9 mouse cellular contexts compared by ENCODE assay signal in the genomic region with DNA sequence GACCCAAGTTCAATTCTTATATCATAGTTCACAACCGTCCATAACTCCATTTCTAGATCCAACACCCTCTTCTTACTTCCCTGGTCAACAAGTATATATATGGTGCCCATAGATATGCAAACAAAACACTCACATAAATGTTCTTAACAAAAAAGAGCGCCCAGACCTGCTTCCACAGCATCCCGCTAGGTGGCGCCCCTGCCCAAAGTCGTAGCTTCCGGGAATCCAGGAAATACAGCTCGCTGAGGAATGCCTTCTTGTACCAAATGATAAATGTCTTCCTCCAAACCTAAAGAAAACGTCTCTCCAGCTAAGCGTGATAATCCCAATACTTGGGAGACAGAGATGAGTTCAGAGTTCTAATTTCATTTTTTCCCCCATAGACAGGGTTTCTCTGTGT. TPM values are rescaled to one million over a fixed set of nuclear protein-coding genes. Genes with fewer than 3 reads are reported as not detected.
DNase-seq lines count a peak whose midpoint lies in the region; ATAC-seq and TF ChIP-seq lines count a peak whose summit lies in the region.
"Had no signal": no experiment of that assay in that cellular context is flagged by ENCODE, and none has a peak within 500 bp of the region (broad histone marks: within the 10 kb centered on the region; RNA-seq: fewer than 3 reads in every experiment).

No protein-coding gene starts in this region.

- TF ChIP-seq CTCF in G1E (IDR thresholded peaks at IDR 0.05; ENCODE audit: low read depth, low read length) = peak; percentile 66

- H3K4me2 ChIP-seq in forebrain, embryonic 15.5 days (replicated peaks) = peak overlapping the region; percentile 29

- H3K4me1 ChIP-seq in G1E (ENCODE audit: insufficient read depth, low read depth, low read length) = peaks cover 33% of the 10 kb centered on the region
- H3K4me1 ChIP-seq in forebrain, embryonic 15.5 days = peaks cover 13% of the 10 kb centered on the region

- no peak overlapping the region; the same call in 1 of the 2 replicates for H3K4me3 ChIP-seq in G1E (ENCODE audit: low read depth, low read length)
- no peak overlapping the region for H3K4me3 ChIP-seq in forebrain, embryonic 15.5 days

- 1% methylated on average over 9 of the region's 9 CpGs for WGBS in forebrain, embryonic 15.5 days

- 0 out of 2 replicates have a peak overlapping the region, but pooled peaks have one; percentile 51 for H3K27ac ChIP-seq in forebrain, embryonic 15.5 days (replicated peaks)
- H3K27ac ChIP-seq: macrophage had no signal

- intact Hi-C loops in heart, postnatal 36 days (cut with DNase I) = loop anchor here (1.0 to 5.0 kb wide), 3 partner anchors 31 to 297 kb away; partner anchors contain the start of gene Mat2a

- H3K36me3 ChIP-seq in G1E (replicated peaks) = no peaks in the 10 kb centered on the region
- no peaks in the 10 kb centered on the region for H3K36me3 ChIP-seq in forebrain, embryonic 15.5 days

- ATAC-seq in G1E (ENCODE audit: extremely low read depth, insufficient number of reproducible peaks, low FRiP score, poor library complexity, severe bottlenecking) = no peak
- ATAC-seq in forebrain, embryonic 15.5 days (replicated peaks) = no peak

- H3K9ac ChIP-seq in forebrain, embryonic 15.5 days (replicated peaks) = no peak overlapping the region

- H3K9me3 ChIP-seq in G1E (replicated peaks) = no peaks in the 10 kb centered on the region
- H3K9me3 ChIP-seq in forebrain, embryonic 15.5 days = no peaks in the 10 kb centered on the region

- peak; percentile 63 for DNase-seq in G1E (ENCODE audit: low spot score)
- peak; percentile 82 for DNase-seq in c-Kit-positive CD71-positive TER-119-positive erythroid progenitor cells, embryonic 14.5 days (ENCODE audit: low spot score)
- DNase-seq in heart, postnatal 36 days = peak; percentile 83 to 88
- peak; percentile 69 for DNase-seq in layer of hippocampus, adult 9-11 months
- peak; percentile 89 for DNase-seq in lung, postnatal 14 days
- peak; percentile 71 for DNase-seq in right cerebral cortex, adult 18-20 months
- peak; percentile 67 for DNase-seq in urinary bladder, adult 2 months (ENCODE audit: low spot score)

- no peaks in the 10 kb centered on the region for H3K27me3 ChIP-seq in G1E (ENCODE audit: insufficient read depth, low read length)
- H3K27me3 ChIP-seq in forebrain, embryonic 15.5 days = no peaks in the 10 kb centered on the region

RNA-seq across cellular contexts. Expression of gene Capg, which starts 9.0 kb away (rescaled TPM):
- total RNA-seq in G1E (2014; fragmentation: Nextera tagmentation) = 37.8 and 38.0 TPM in 2 replicates
- 113 and 150 TPM in 2 replicates for total RNA-seq in G1E (2017)
- 88.6 and 102 TPM in 2 replicates for polyA plus RNA-seq in G1E (2012)
- 3.5 and 4.8 TPM in 2 replicates for polyA plus RNA-seq in forebrain, embryonic 15.5 days (2015; fragmentation: Nextera tagmentation; extraction: Ambion mirVana)
- total RNA-seq in heart, postnatal 36 days (2021) = 10 to 100 TPM in 1 of 2 experiments, 1 to 10 TPM in 1; 9.0 to 10.3 TPM
- 115 and 129 TPM in 2 replicates for polyA plus RNA-seq in urinary bladder, adult 2 months (2012; rRNA removed)

RNA-seq across cellular contexts. Expression of gene Sh2d6, which starts 13.7 kb away (rescaled TPM):
- not detected in 2 replicates for total RNA-seq in G1E (2014; fragmentation: Nextera tagmentation)
- total RNA-seq in G1E (2017) = 0.16 TPM in 1 of 2 replicates, not detected in the other
- polyA plus RNA-seq in G1E (2012) = not detected in 2 replicates
- polyA plus RNA-seq in forebrain, embryonic 15.5 days (2015; fragmentation: Nextera tagmentation; extraction: Ambion mirVana) = 0.37 and 0.55 TPM in 2 replicates
- under 1 TPM; 0.33 to 0.35 TPM for total RNA-seq in heart, postnatal 36 days (2021)
- 2.2 and 2.8 TPM in 2 replicates for polyA plus RNA-seq in urinary bladder, adult 2 months (2012; rRNA removed)

Comparison
In these comparisons a context has a peak if more than half of its experiments do, and no peak if none do; other contexts are left out.
1. RNA of gene Capg, which starts 9.0 kb away (polyA plus RNA-seq): 115 to 129 TPM in urinary bladder, adult 2 months and 88.6 to 102 TPM in G1E; 3.5 to 4.8 TPM in forebrain, embryonic 15.5 days; every median in the first group is over 10 times any median in the second.
2. Peak in every context shown above with its lines, with median percentiles within 50 percentile points of each other: DNase-seq.